Mouse (Mus musculus) heart, embryonic 14.5 days (tissue): ENCODE results near the gene Myo1d. TPM values are rescaled to one million over a fixed set of nuclear protein-coding genes. Genes with fewer than 3 reads are reported as not detected.

Experiments
- ATAC-seq: fragments of 200-750 bp; cut with Nextera tagmentation; 2 replicates; pipeline ENCODE4 v1.8.0; 2017; ENCODE audit warnings: low read depth, moderate TSS enrichment; ENCODE audit not compliant: insufficient number of reproducible peaks, insufficient read depth, low FRiP score
- H3K27ac ChIP-seq, 2 experiments: fragments of 200-500 bp in 1 of 2; fragments of 300-500 bp in 1 of 2; sonication (generic) in 1 of 2; replicated peaks in 1 of 2; 2 replicates each; pipeline ENCODE4 v1.5.1; 2012 to 2014; ENCODE audit warnings: low read depth in 2 of 2, low read length in 2 of 2, control low read depth in 1 of 2, mild to moderate bottlenecking in 1 of 2, mixed read lengths in 1 of 2; ENCODE audit not compliant: control insufficient read depth in 1 of 2, insufficient read depth in 1 of 2
- H3K27me3 ChIP-seq: fragments of 300-500 bp; sonication (generic); 2 replicates; pipeline ENCODE4 v1.6.1; 2014; ENCODE audit warnings: mild to moderate bottlenecking, low read length, control low read depth; ENCODE audit not compliant: control insufficient read depth, insufficient read depth
- H3K36me3 ChIP-seq: fragments of 300-500 bp; sonication (generic); 2 replicates; pipeline ENCODE4 v1.6.1; 2014; ENCODE audit warnings: mild to moderate bottlenecking, control low read depth, low read length, mixed read lengths; ENCODE audit not compliant: control insufficient read depth, insufficient read depth
- H3K4me1 ChIP-seq, 2 experiments: fragments of 200-500 bp in 1 of 2; fragments of 300-500 bp in 1 of 2; sonication (generic) in 1 of 2; 2 replicates each; pipeline ENCODE4 v1.6.1; 2012 to 2014; ENCODE audit warnings: low read length in 2 of 2, control low read depth in 1 of 2, mixed read lengths in 1 of 2; ENCODE audit not compliant: control insufficient read depth in 2 of 2, insufficient read depth in 2 of 2
- H3K4me2 ChIP-seq: fragments of 300-500 bp; sonication (generic); 2 replicates; pipeline ENCODE4 v1.6.1; 2014; ENCODE audit warnings: mild to moderate bottlenecking, low read length
- H3K4me3 ChIP-seq, 2 experiments: fragments of 200-500 bp in 1 of 2; fragments of 300-500 bp in 1 of 2; sonication (generic) in 1 of 2; 2 replicates each; pipeline ENCODE4 v1.5.1; 2012 to 2014; ENCODE audit warnings: low read length in 2 of 2, mild to moderate bottlenecking in 2 of 2, control low read depth in 1 of 2, low read depth in 1 of 2, moderate library complexity in 1 of 2; ENCODE audit not compliant: control insufficient read depth in 1 of 2, insufficient read depth in 1 of 2
- H3K9ac ChIP-seq: fragments of 300-500 bp; sonication (generic); 2 replicates; pipeline ENCODE4 v1.6.1; 2014; ENCODE audit warnings: mild to moderate bottlenecking, low read length
- H3K9me3 ChIP-seq: fragments of 300-500 bp; sonication (generic); 2 replicates; pipeline ENCODE4 v1.6.1; 2016; ENCODE audit warnings: low read length, control low read depth; ENCODE audit not compliant: control insufficient read depth
- WGBS: fragments of 180-500 bp; shearing (Covaris S2); extraction: QIAGEN DNeasy Blood & Tissue Kit; methylation state at CpG from one replicate; pipeline ENCODE4 v1.1.7; 2014; 5-methylcytosine and 5-hydroxymethylcytosine counted together
- polyA plus RNA-seq: library from polyadenylated mRNA; unstranded; fragments of >200 nt; fragmentation: Nextera tagmentation; extraction: Ambion mirVana; gene quantifications from 2 replicates; pipeline ENCODE4 v1.2.1, GENCODE M21; 2014

Myo1d gene
- polyA plus RNA-seq, 1 experiment from 2014 or later = 9.6 TPM

DNA sequence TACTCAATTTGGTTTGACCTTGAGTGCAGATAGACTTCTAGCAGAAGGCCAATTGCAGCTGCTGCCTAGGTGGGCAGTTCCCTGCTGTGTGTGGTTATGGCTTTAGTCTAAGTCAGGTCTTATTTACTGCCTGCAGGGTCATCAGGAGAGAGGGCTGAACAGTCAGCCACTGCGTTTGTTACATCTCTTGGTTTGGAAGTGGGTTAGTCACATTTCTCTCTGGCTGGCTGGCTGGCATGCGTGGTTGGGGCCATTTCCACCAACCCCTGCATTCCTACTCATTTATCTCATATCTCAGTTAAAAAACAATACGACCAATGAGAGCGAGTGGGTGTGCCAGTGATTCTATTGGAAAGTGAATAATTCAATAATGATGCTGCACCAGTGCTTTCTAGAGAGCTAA lies 280.3 kb downstream of the Myo1d start:
- Histone ChIP-seq H3K4me2 (no peak overlapping the region), H3K36me3 (no peaks in the 10 kb centered on the region), H3K9me3 (no peaks in the 10 kb centered on the region), H3K27ac (peak overlapping the region in 1 of 2 experiments; percentile 57; a peak in 2 of 4 replicates), H3K4me1 (peaks cover 21 to 31% of the 10 kb centered on the region in 2 experiments), H3K4me3 (no peak overlapping the region), H3K9ac (no peak overlapping the region), H3K27me3 (no peaks in the 10 kb centered on the region)
- WGBS = 62% methylated on average over 4 of the region's 4 CpGs
- no peak for ATAC-seq

GRCm38 (mm10) chr11:80498328-80499070 lies 281.3 kb downstream of the Myo1d start:
- Histone ChIP-seq H3K9me3 (no peaks in the 10 kb centered on the region), H3K36me3 (no peaks in the 10 kb centered on the region), H3K4me1 (peaks cover 15 to 27% of the 10 kb centered on the region in 2 experiments), H3K27ac (peak overlapping the region; percentile 52 to 57), H3K27me3 (no peaks in the 10 kb centered on the region), H3K4me2 (peak overlapping the region; percentile 47), H3K9ac (no peak overlapping the region; the same call in 1 of the 2 replicates), H3K4me3 (no peak overlapping the region)
- ATAC-seq = no peak
- 41% methylated on average over 11 of the region's 11 CpGs for WGBS

DNA sequence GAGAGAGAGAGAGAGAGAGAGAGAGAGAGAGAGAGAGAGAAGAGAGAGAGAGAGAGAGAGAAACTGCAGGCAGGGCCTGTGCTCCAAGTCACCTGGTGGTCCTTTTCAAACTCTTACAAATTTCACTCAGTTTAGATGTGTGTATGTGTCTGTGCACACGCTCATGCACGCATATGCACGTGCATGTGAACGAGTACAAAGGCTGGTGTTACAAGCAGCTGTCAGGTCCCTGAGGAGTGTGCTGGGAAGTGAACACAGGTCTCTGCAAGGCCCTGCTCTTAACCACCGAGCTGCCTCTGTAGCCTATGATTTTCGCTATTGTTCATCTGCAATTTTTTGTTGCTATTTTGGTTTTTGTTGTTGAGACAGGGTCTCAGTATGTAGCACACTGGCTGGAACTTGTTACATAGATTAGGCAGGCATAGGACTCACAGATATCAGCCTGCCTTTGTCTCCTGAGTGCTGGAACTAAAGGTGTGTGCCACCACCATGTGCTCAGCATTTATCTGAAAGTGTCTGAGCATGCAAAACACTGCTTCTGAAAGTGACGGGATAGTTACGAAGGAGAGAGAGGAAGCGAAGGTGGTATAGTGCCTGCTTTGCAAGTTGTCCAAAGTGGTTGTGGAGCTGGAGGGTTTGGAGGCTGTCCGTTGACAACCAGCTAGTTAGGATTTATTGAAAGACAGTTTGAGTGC lies 282.5 kb downstream of the Myo1d start:
- WGBS = 45% methylated on average over 10 of the region's 10 CpGs
- peak overlapping the region in 1 of 2 experiments; percentile 33; a peak in 1 of 4 replicates for H3K27ac ChIP-seq
- ATAC-seq = no peak

GRCm38 (mm10) chr11:80496640-80497039 lies 283.2 kb downstream of the Myo1d start:
- peaks cover 19 to 38% of the 10 kb centered on the region in 2 experiments for H3K4me1 ChIP-seq
- H3K9me3 ChIP-seq = no peaks in the 10 kb centered on the region
- no peak overlapping the region for H3K4me2 ChIP-seq
- H3K4me3 ChIP-seq = no peak overlapping the region
- H3K27me3 ChIP-seq = no peaks in the 10 kb centered on the region
- WGBS = 87% methylated on average over 1 of the region's 1 CpGs
- no peak overlapping the region for H3K27ac ChIP-seq
- no peak overlapping the region for H3K9ac ChIP-seq
- no peaks in the 10 kb centered on the region for H3K36me3 ChIP-seq
- no peak for ATAC-seq

More for the DNA sequence above, 282.5 kb downstream of the Myo1d start:
- peaks cover 18 to 36% of the 10 kb centered on the region in 2 experiments for H3K4me1 ChIP-seq
- no peaks in the 10 kb centered on the region for H3K36me3 ChIP-seq
- no peak overlapping the region for H3K9ac ChIP-seq
- no peaks in the 10 kb centered on the region for H3K9me3 ChIP-seq
- H3K4me3 ChIP-seq = no peak overlapping the region
- H3K4me2 ChIP-seq = no peak overlapping the region
- no peaks in the 10 kb centered on the region for H3K27me3 ChIP-seq

- Histone ChIP-seq H3K36me3 (no peaks in the 10 kb centered on the region), H3K27me3 (no peaks in the 10 kb centered on the region), H3K4me2 (no peak overlapping the region), H3K4me3 (no peak overlapping the region), H3K27ac (no peak overlapping the region), H3K9ac (no peak overlapping the region), H3K4me1 (peaks cover 19 to 41% of the 10 kb centered on the region in 2 experiments), H3K9me3 (no peaks in the 10 kb centered on the region)
- WGBS = 92% methylated on average over 6 of the region's 6 CpGs
- no peak for ATAC-seq
Measured at GRCm38 (mm10) chr11:80495972-80496371, 283.9 kb downstream of the Myo1d start.

- H3K9me3 ChIP-seq = no peaks in the 10 kb centered on the region
- no peak overlapping the region for H3K27ac ChIP-seq
- ATAC-seq = no peak
- peaks cover 22 to 43% of the 10 kb centered on the region in 2 experiments for H3K4me1 ChIP-seq
- no peak overlapping the region for H3K4me2 ChIP-seq
- no peaks in the 10 kb centered on the region for H3K36me3 ChIP-seq
- no peaks in the 10 kb centered on the region for H3K27me3 ChIP-seq
- no peak overlapping the region for H3K9ac ChIP-seq
- 92% methylated on average over 9 of the region's 9 CpGs for WGBS
- H3K4me3 ChIP-seq = no peak overlapping the region
Measured at GRCm38 (mm10) chr11:80494852-80495251, 285.0 kb downstream of the Myo1d start.

DNA sequence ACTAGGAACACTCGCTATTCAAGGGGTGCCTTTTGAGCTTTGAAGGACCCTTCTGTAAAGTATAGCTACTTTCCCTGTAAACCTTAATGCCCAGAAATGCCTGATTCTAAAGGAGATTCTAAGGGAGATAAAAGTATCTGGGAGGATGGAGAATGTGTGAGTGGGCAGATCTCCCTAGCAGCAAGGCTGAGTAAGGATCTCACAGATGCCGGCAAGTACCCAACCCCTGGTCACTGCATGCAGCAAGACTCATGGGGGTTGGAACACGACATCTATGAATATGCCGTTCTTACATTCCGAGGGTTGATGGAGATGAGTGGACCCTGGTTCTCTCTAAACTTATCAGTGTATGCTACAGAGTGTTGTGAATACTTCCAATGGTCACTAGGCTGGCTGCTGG lies 286.6 kb downstream of the Myo1d start:
- WGBS = 79% methylated on average over 5 of the region's 5 CpGs
- Histone ChIP-seq H3K9me3 (no peaks in the 10 kb centered on the region), H3K9ac (no peak overlapping the region), H3K4me1 (peaks cover 16 to 37% of the 10 kb centered on the region in 2 experiments), H3K4me2 (no peak overlapping the region), H3K4me3 (no peak overlapping the region), H3K36me3 (no peaks in the 10 kb centered on the region), H3K27me3 (no peaks in the 10 kb centered on the region), H3K27ac (no peak overlapping the region)
- no peak for ATAC-seq
